Mouse (Mus musculus) hindbrain, embryonic 10.5 days (tissue): ENCODE measurements at regions not wholly inside any gene's neighbourhood (a gene's known extent, or its start where the extent isn't known, plus 50 kb on each side); places are given as distances from the start of the nearest gene placed in this dataset.
"Not testable (repeated sequence)": the region's sequence is repeated elsewhere in the genome, so short reads cannot be mapped to it uniquely, and the experiment has no call there.

Source experiments
- DNase-seq: peaks from one replicate; pipeline ENCODE4 v3.0.0-alpha.2; 2017; ENCODE audit warnings: low spot score
- H3K27ac ChIP-seq: fragments of 300-500 bp; sonication (generic); 2 replicates; pipeline ENCODE4 v1.5.1; 2016; ENCODE audit warnings: mild to moderate bottlenecking, moderate library complexity
- H3K27me3 ChIP-seq: fragments of 300-500 bp; sonication (generic); 2 replicates; pipeline ENCODE4 v1.6.1; 2016; ENCODE audit warnings: mild to moderate bottlenecking; ENCODE audit not compliant: poor library complexity, insufficient read depth, severe bottlenecking
- H3K36me3 ChIP-seq: fragments of 300-500 bp; sonication (generic); 2 replicates; pipeline ENCODE4 v1.6.1; 2016; ENCODE audit warnings: mild to moderate bottlenecking, moderate library complexity
- H3K4me1 ChIP-seq: fragments of 300-500 bp; sonication (generic); replicated peaks from 2 replicates; pipeline ENCODE4 v1.6.1; 2016; ENCODE audit warnings: mild to moderate bottlenecking
- H3K4me3 ChIP-seq: fragments of 300-500 bp; sonication (generic); 2 replicates; pipeline ENCODE4 v1.5.1; 2016; ENCODE audit warnings: mild to moderate bottlenecking, moderate library complexity
- H3K9me3 ChIP-seq: fragments of 300-500 bp; sonication (generic); 2 replicates; pipeline ENCODE4 v1.6.1; 2016; ENCODE audit warnings: mild to moderate bottlenecking, moderate library complexity
- WGBS: fragments of 180-500 bp; shearing (Covaris S2); methylation state at CpG from one replicate; pipeline ENCODE4 v1.1.7; 2016; 5-methylcytosine and 5-hydroxymethylcytosine counted together

GRCm38 (mm10) chr17:49314196-49314595 lies 114.0 kb upstream of the Mocs1 start:
- WGBS = 74% methylated on average over 2 of the region's 2 CpGs

GRCm38 (mm10) chr17:49327524-49327923 lies 100.6 kb upstream of the Mocs1 start:
- WGBS = 71% methylated on average over 4 of the region's 4 CpGs
- Histone ChIP-seq H3K27me3 (no peaks in the 10 kb centered on the region), H3K4me1 (no peaks in the 10 kb centered on the region), H3K36me3 (no peaks in the 10 kb centered on the region), H3K27ac (no peak overlapping the region), H3K4me3 (no peak overlapping the region), H3K9me3 (no peaks in the 10 kb centered on the region)
- DNase-seq = no peak

More at GRCm38 (mm10) chr17:49314196-49314595, 114.0 kb upstream of the Mocs1 start:
- DNase-seq = no peak
- Histone ChIP-seq H3K4me1 (0 out of 2 replicates have a peak, but pooled peaks cover 3% of the 10 kb centered on the region), H3K27me3 (no peaks in the 10 kb centered on the region), H3K9me3 (no peaks in the 10 kb centered on the region), H3K36me3 (no peaks in the 10 kb centered on the region), H3K4me3 (no peak overlapping the region), H3K27ac (no peak overlapping the region)

- Histone ChIP-seq H3K4me3 (no peak overlapping the region), H3K27me3 (no peaks in the 10 kb centered on the region), H3K27ac (no peak overlapping the region), H3K9me3 (no peaks in the 10 kb centered on the region), H3K4me1 (no peaks in the 10 kb centered on the region), H3K36me3 (no peaks in the 10 kb centered on the region)
- DNase-seq = no peak
- 83% methylated on average over 5 of the region's 5 CpGs for WGBS
Measured at GRCm38 (mm10) chr17:49335318-49335717, 92.8 kb upstream of the Mocs1 start.

GRCm38 (mm10) chr17:49337881-49338280 lies 90.3 kb upstream of the Mocs1 start:
- H3K36me3 ChIP-seq = no peaks in the 10 kb centered on the region
- H3K4me3 ChIP-seq = no peak overlapping the region
- no peak for DNase-seq
- no peaks in the 10 kb centered on the region for H3K27me3 ChIP-seq
- H3K4me1 ChIP-seq = no peaks in the 10 kb centered on the region
- no peaks in the 10 kb centered on the region for H3K9me3 ChIP-seq
- WGBS = 97% methylated on average over 5 of the region's 5 CpGs
- H3K27ac ChIP-seq = no peak overlapping the region

- Histone ChIP-seq H3K4me3 (no peak overlapping the region), H3K27ac (no peak overlapping the region), H3K36me3 (no peaks in the 10 kb centered on the region), H3K27me3 (no peaks in the 10 kb centered on the region), H3K9me3 (no peaks in the 10 kb centered on the region), H3K4me1 (no peaks in the 10 kb centered on the region)
- 80% methylated on average over 2 of the region's 2 CpGs for WGBS
- DNase-seq = no peak
Measured at GRCm38 (mm10) chr17:49342636-49343035, 85.5 kb upstream of the Mocs1 start.

- Histone ChIP-seq H3K27ac (no peak overlapping the region), H3K36me3 (no peaks in the 10 kb centered on the region), H3K4me3 (no peak overlapping the region), H3K27me3 (no peaks in the 10 kb centered on the region), H3K9me3 (peaks cover 3% of the 10 kb centered on the region; the same call in 1 of the 2 replicates), H3K4me1 (no peaks in the 10 kb centered on the region)
- DNase-seq = no peak
- 91% methylated on average over 5 of the region's 5 CpGs for WGBS
Measured at GRCm38 (mm10) chr17:49346701-49347100, 81.5 kb upstream of the Mocs1 start.

GRCm38 (mm10) chr17:49349328-49349727 lies 78.8 kb upstream of the Mocs1 start:
- 77% methylated on average over 9 of the region's 9 CpGs for WGBS
- no peaks in the 10 kb centered on the region for H3K36me3 ChIP-seq

GRCm38 (mm10) chr17:49359212-49359611 lies 69.0 kb upstream of the Mocs1 start:
- no peak overlapping the region for H3K27ac ChIP-seq
- H3K4me3 ChIP-seq = no peak overlapping the region
- H3K36me3 ChIP-seq = no peaks in the 10 kb centered on the region
- H3K4me1 ChIP-seq = no peaks in the 10 kb centered on the region
- no peaks in the 10 kb centered on the region for H3K27me3 ChIP-seq
- no peak for DNase-seq
- H3K9me3 ChIP-seq = 0 out of 2 replicates have a peak, but pooled peaks cover 3% of the 10 kb centered on the region

More at GRCm38 (mm10) chr17:49349328-49349727, 78.8 kb upstream of the Mocs1 start:
- Histone ChIP-seq H3K27ac (no peak overlapping the region), H3K4me3 (no peak overlapping the region), H3K9me3 (peaks cover 3% of the 10 kb centered on the region; the same call in 1 of the 2 replicates), H3K4me1 (no peaks in the 10 kb centered on the region), H3K27me3 (no peaks in the 10 kb centered on the region)
- no peak for DNase-seq

- 29% methylated on average over 6 of the region's 6 CpGs for WGBS
- not testable (repeated sequence) for DNase-seq, H3K9me3 ChIP-seq
Measured at GRCm38 (mm10) chr17:49360251-49360650, 67.9 kb upstream of the Mocs1 start.

GRCm38 (mm10) chr17:49367791-49368190 lies 60.4 kb upstream of the Mocs1 start:
- Histone ChIP-seq H3K9me3 (no peaks in the 10 kb centered on the region), H3K27me3 (no peaks in the 10 kb centered on the region), H3K36me3 (no peaks in the 10 kb centered on the region), H3K27ac (no peak overlapping the region), H3K4me3 (no peak overlapping the region), H3K4me1 (no peaks in the 10 kb centered on the region)
- WGBS = 84% methylated on average over 4 of the region's 4 CpGs
- DNase-seq = no peak

More at GRCm38 (mm10) chr17:49360251-49360650, 67.9 kb upstream of the Mocs1 start:
- not testable (repeated sequence) for H3K27ac ChIP-seq, H3K36me3 ChIP-seq, H3K4me3 ChIP-seq, H3K27me3 ChIP-seq, H3K4me1 ChIP-seq

- 70% methylated on average over 2 of the region's 2 CpGs for WGBS
Measured at GRCm38 (mm10) chr17:49368476-49369269, 59.5 kb upstream of the Mocs1 start.

GRCm38 (mm10) chr17:49377626-49378025 lies 50.5 kb upstream of the Mocs1 start:
- Histone ChIP-seq H3K4me3 (no peak overlapping the region), H3K36me3 (no peaks in the 10 kb centered on the region), H3K4me1 (no peaks in the 10 kb centered on the region), H3K27ac (no peak overlapping the region), H3K9me3 (no peaks in the 10 kb centered on the region), H3K27me3 (no peaks in the 10 kb centered on the region)
- no peak for DNase-seq
- WGBS = 82% methylated on average over 11 of the region's 11 CpGs

More at GRCm38 (mm10) chr17:49368476-49369269, 59.5 kb upstream of the Mocs1 start:
- Histone ChIP-seq H3K4me1 (no peaks in the 10 kb centered on the region), H3K36me3 (no peaks in the 10 kb centered on the region), H3K4me3 (no peak overlapping the region), H3K9me3 (no peaks in the 10 kb centered on the region), H3K27ac (no peak overlapping the region), H3K27me3 (no peaks in the 10 kb centered on the region)
- no peak for DNase-seq
